Mouse (Mus musculus) kidney, embryonic 16.5 days (tissue): ENCODE results near the gene Rab5if. TPM values are rescaled to one million over a fixed set of nuclear protein-coding genes. Genes with fewer than 3 reads are reported as not detected.
"Not testable (repeated sequence)": the region's sequence is repeated elsewhere in the genome, so short reads cannot be mapped to it uniquely, and the experiment has no call there.

Experiments used
- ATAC-seq: fragments of 200-750 bp; cut with Nextera tagmentation; 2 replicates; pipeline ENCODE4 v1.8.0; 2017; ENCODE audit warnings: moderate TSS enrichment; ENCODE audit not compliant: low FRiP score, low TSS enrichment
- H3K27ac ChIP-seq: fragments of 300-500 bp; sonication (generic); 2 replicates; pipeline ENCODE4 v1.5.1; 2014; ENCODE audit warnings: low read length
- H3K27me3 ChIP-seq: fragments of 300-500 bp; sonication (generic); 2 replicates; pipeline ENCODE4 v1.6.1; 2014; ENCODE audit warnings: low read length, control low read depth, mixed read lengths; ENCODE audit not compliant: insufficient read depth
- H3K36me3 ChIP-seq: fragments of 300-500 bp; sonication (generic); 2 replicates; pipeline ENCODE4 v1.6.1; 2014; ENCODE audit warnings: low read length, control low read depth, mixed read lengths; ENCODE audit not compliant: insufficient read depth
- H3K4me1 ChIP-seq: fragments of 300-500 bp; sonication (generic); 2 replicates; pipeline ENCODE4 v1.6.1; 2014; ENCODE audit warnings: low read length, control low read depth, mixed read lengths; ENCODE audit not compliant: insufficient read depth
- H3K4me2 ChIP-seq: fragments of 300-500 bp; sonication (generic); replicated peaks from 2 replicates; pipeline ENCODE4 v1.6.1; 2014; ENCODE audit warnings: low read depth, low read length
- H3K4me3 ChIP-seq: fragments of 300-500 bp; sonication (generic); 2 replicates; pipeline ENCODE4 v1.5.1; 2014; ENCODE audit warnings: mild to moderate bottlenecking, low read length
- H3K9ac ChIP-seq: fragments of 300-500 bp; sonication (generic); replicated peaks from 2 replicates; pipeline ENCODE4 v1.6.1; 2014; ENCODE audit warnings: low read length
- H3K9me3 ChIP-seq: fragments of 300-500 bp; sonication (generic); 2 replicates; pipeline ENCODE4 v1.6.1; 2016; ENCODE audit warnings: low read length, control low read depth
- WGBS: fragments of 180-500 bp; shearing (Covaris S2); extraction: QIAGEN DNeasy Blood & Tissue Kit; methylation state at CpG from one replicate; pipeline ENCODE4 v1.1.7; 2014; 5-methylcytosine and 5-hydroxymethylcytosine counted together
- polyA plus RNA-seq: library from polyadenylated mRNA; unstranded; fragments of >200 nt; fragmentation: Nextera tagmentation; extraction: Ambion mirVana; gene quantifications from 2 replicates; pipeline ENCODE4 v1.2.1, GENCODE M21; 2015

Gene Rab5if
- 167 and 168 TPM in 2 replicates for polyA plus RNA-seq

GRCm38 (mm10) chr2:156862772-156863486, at the start of gene Rab5if:
TSS of gene Rab5if (plus strand) at chr2:156863128.
- WGBS = under 1% methylated on average over 94 of the region's 98 CpGs
- Histone ChIP-seq H3K9ac (peak within 1 kb of the TSS; percentile 92), H3K36me3 (peaks cover 26% of the 10 kb centered on the region), H3K27ac (peak within 1 kb of the TSS; percentile 96), H3K9me3 (no peaks in the 10 kb centered on the region), H3K4me2 (peak within 1 kb of the TSS; percentile 91), H3K27me3 (no peaks in the 10 kb centered on the region), H3K4me3 (peak within 1 kb of the TSS; percentile 84), H3K4me1 (peaks cover 17% of the 10 kb centered on the region)
- ATAC-seq = peak; percentile 97

GRCm38 (mm10) chr2:156814344-156814801, 48.6 kb upstream of the Rab5if start:
- Histone ChIP-seq H3K4me3 (no peak overlapping the region), H3K4me2 (peak overlapping the region; percentile 23), H3K9ac (0 out of 2 replicates have a peak overlapping the region, but pooled peaks have one; percentile 14), H3K4me1 (peaks cover 35% of the 10 kb centered on the region), H3K27ac (peak overlapping the region; percentile 91), H3K36me3 (no peaks in the 10 kb centered on the region), H3K27me3 (no peaks in the 10 kb centered on the region), H3K9me3 (no peaks in the 10 kb centered on the region)
- peak; percentile 84 for ATAC-seq
- 1% methylated on average over 8 of the region's 8 CpGs for WGBS

GRCm38 (mm10) chr2:156814893-156815292, 48.0 kb upstream of the Rab5if start:
- peaks cover 31% of the 10 kb centered on the region for H3K4me1 ChIP-seq
- peak; percentile 29; the same call in 1 of the 2 replicates for ATAC-seq
- H3K4me3 ChIP-seq = no peak overlapping the region
- no peaks in the 10 kb centered on the region for H3K27me3 ChIP-seq
- WGBS = 7% methylated on average over 5 of the region's 5 CpGs
- no peaks in the 10 kb centered on the region for H3K36me3 ChIP-seq
- H3K4me2 ChIP-seq = peak overlapping the region; percentile 23
- H3K9me3 ChIP-seq = no peaks in the 10 kb centered on the region
- peak overlapping the region; percentile 91 for H3K27ac ChIP-seq
- peak overlapping the region; percentile 14; the same call in 1 of the 2 replicates for H3K9ac ChIP-seq

GRCm38 (mm10) chr2:156815412-156815811, 47.5 kb upstream of the Rab5if start:
- Histone ChIP-seq H3K27me3 (no peaks in the 10 kb centered on the region), H3K4me1 (peaks cover 31% of the 10 kb centered on the region), H3K9me3 (no peaks in the 10 kb centered on the region), H3K9ac (peak overlapping the region; percentile 14), H3K4me3 (no peak overlapping the region), H3K4me2 (peak overlapping the region; percentile 23), H3K36me3 (no peaks in the 10 kb centered on the region), H3K27ac (peak overlapping the region; percentile 91)
- 52% methylated on average over 3 of the region's 3 CpGs for whole genome bisulfite sequencing
- no peak; the same call in 1 of the 2 replicates for ATAC-seq

GRCm38 (mm10) chr2:156816116-156816515, 46.8 kb upstream of the Rab5if start:
- Histone ChIP-seq H3K27ac (peak overlapping the region; percentile 91; the same call in 1 of the 2 replicates), H3K27me3 (no peaks in the 10 kb centered on the region), H3K9ac (no peak overlapping the region), H3K4me2 (no peak overlapping the region), H3K36me3 (no peaks in the 10 kb centered on the region), H3K4me1 (peaks cover 31% of the 10 kb centered on the region), H3K9me3 (no peaks in the 10 kb centered on the region), H3K4me3 (no peak overlapping the region)
- 50% methylated on average over 1 of the region's 1 CpGs for WGBS
- ATAC-seq = no peak

GRCm38 (mm10) chr2:156825128-156825527, 37.8 kb upstream of the Rab5if start:
- H3K36me3 ChIP-seq, ATAC-seq, H3K4me2 ChIP-seq, H3K4me1 ChIP-seq, H3K27me3 ChIP-seq, H3K27ac ChIP-seq, H3K9ac ChIP-seq, H3K4me3 ChIP-seq, H3K9me3 ChIP-seq: not testable (repeated sequence)
- WGBS = 87% methylated on average over 5 of the region's 6 CpGs

- peaks cover 79% of the 10 kb centered on the region for H3K36me3 ChIP-seq
- WGBS = 98% methylated on average over 11 of the region's 11 CpGs
These were observed 28.6 kb upstream of the Rab5if start for GRCm38 (mm10) chr2:156834336-156834735.

GRCm38 (mm10) chr2:156838839-156839238, 24.1 kb upstream of the Rab5if start:
- Histone ChIP-seq H3K4me2 (peak overlapping the region; percentile 86), H3K4me3 (peak overlapping the region; percentile 78), H3K9me3 (peaks cover 4% of the 10 kb centered on the region; the same call in 1 of the 2 replicates), H3K9ac (peak overlapping the region; percentile 82), H3K27me3 (no peaks in the 10 kb centered on the region), H3K36me3 (peaks cover 34% of the 10 kb centered on the region), H3K27ac (peak overlapping the region; percentile 82), H3K4me1 (peaks cover 24% of the 10 kb centered on the region)
- no peak for ATAC-seq
- 58% methylated on average over 6 of the region's 6 CpGs for WGBS

More at GRCm38 (mm10) chr2:156834336-156834735, 28.6 kb upstream of the Rab5if start:
- no peak overlapping the region for H3K27ac ChIP-seq
- no peaks in the 10 kb centered on the region for H3K27me3 ChIP-seq
- H3K4me1 ChIP-seq = no peaks in the 10 kb centered on the region
- H3K4me3 ChIP-seq = no peak overlapping the region
- no peak overlapping the region for H3K9ac ChIP-seq
- H3K9me3 ChIP-seq = peaks cover 33% of the 10 kb centered on the region
- no peak for ATAC-seq
- no peak overlapping the region for H3K4me2 ChIP-seq

- Histone ChIP-seq H3K9ac (peak within 1 kb of the TSS; percentile 82), H3K36me3 (peaks cover 30% of the 10 kb centered on the region), H3K4me3 (peak within 1 kb of the TSS; percentile 78), H3K4me1 (peaks cover 32% of the 10 kb centered on the region), H3K27ac (peak within 1 kb of the TSS; percentile 94), H3K9me3 (no peaks in the 10 kb centered on the region), H3K4me2 (peak within 1 kb of the TSS; percentile 86), H3K27me3 (no peaks in the 10 kb centered on the region)
- peak; percentile 92 for ATAC-seq
- WGBS = 3% methylated on average over 47 of the region's 61 CpGs
These were observed 23.4 kb upstream of the Rab5if start, which contains the start of gene Tgif2 for GRCm38 (mm10) chr2:156839319-156840191. TSS of gene Tgif2 (plus strand) at chr2:156840007.
